Mouse (Mus musculus): ENCODE measurements around the gene Usp46. TPM values are rescaled to one million over a fixed set of nuclear protein-coding genes. Genes with fewer than 3 reads are reported as not detected.

Usp46 gene
- total RNA-seq, 1 experiment: 13.8 TPM

DNA sequence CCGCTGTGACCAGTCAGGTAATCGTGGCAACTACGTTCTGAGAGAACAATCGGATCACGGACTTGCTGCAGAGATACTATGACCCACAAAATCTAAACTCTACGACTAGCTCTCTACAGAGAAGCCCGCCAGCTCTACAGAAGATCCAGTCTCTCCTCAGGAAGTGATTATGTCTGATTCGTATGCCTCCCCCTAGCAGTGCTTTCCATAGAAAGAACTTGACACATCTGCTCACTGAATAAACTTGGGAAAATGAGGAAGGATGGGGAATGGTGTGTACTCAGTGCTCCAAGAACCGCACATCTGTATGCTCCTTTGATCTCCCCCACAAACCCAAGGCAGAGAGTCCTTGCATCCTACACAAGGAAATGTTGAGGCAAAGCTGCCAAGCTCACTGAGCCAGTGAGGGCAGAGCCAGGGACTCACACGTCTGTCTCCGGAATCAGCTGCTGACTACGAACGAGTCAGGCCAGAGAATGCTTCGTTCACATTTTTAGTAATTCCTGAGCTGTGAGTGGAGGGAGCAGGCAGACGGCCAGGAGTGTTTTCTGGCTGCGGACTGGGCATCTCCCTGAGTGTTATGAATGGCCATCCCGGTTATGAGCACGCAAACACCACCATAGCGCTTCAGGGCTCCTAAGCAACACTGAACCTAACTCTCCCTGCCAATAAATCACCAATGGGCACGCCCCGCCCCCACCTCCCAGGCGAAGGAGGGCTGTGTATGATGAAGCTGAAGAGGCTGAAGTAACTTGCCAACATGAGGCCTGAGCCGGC is 16.6 kb downstream of the Usp46 start:
- H3K36me3 ChIP-seq (ENCODE audit: control insufficient read depth, insufficient read depth, low read length, poor library complexity, severe bottlenecking): no peaks in the 10 kb centered on the region
- H3K4me1 ChIP-seq (ENCODE audit: control insufficient read depth in 2 of 2, insufficient read depth in 2 of 2, low read length in 2 of 2, poor library complexity in 1 of 2): peaks cover 0 to 13% of the 10 kb centered on the region in 2 experiments; a peak in 2 of 4 replicates
- in situ Hi-C loops (cut with MboI; ENCODE audit: low sequenced_read_pairs in 2 of 2, unreplicated experiment in 2 of 2): no loop called here

GRCm38 (mm10) chr5:74050903-74051302 is 17.3 kb downstream of the Usp46 start:
- Histone ChIP-seq H3K36me3 (ENCODE audit: control insufficient read depth, insufficient read depth, low read length, poor library complexity, severe bottlenecking) (no peaks in the 10 kb centered on the region), H3K9ac (ENCODE audit: insufficient read depth, low read depth, low read length, poor library complexity, severe bottlenecking) (no peak overlapping the region), H3K9me3 (ENCODE audit: control insufficient read depth, insufficient read depth, low read depth, low read length) (no peaks in the 10 kb centered on the region), H3K4me1 (ENCODE audit: control insufficient read depth in 2 of 2, insufficient read depth in 2 of 2, low read length in 2 of 2, poor library complexity in 1 of 2) (peaks cover 0 to 13% of the 10 kb centered on the region in 2 experiments; a peak in 2 of 4 replicates), H3K4me3 (ENCODE audit: insufficient read depth in 1 of 2, low read depth in 1 of 2, low read length in 2 of 2, poor library complexity in 1 of 2, severe bottlenecking in 1 of 2) (no peak overlapping the region), H3K27ac (ENCODE audit: insufficient read depth, low read depth, low read length, poor library complexity, severe bottlenecking) (no peak overlapping the region)
- in situ Hi-C loops (cut with MboI; ENCODE audit: low sequenced_read_pairs in 2 of 2, unreplicated experiment in 2 of 2): no loop called here
- peak; percentile 69 for DNase-seq (ENCODE audit: low read depth, low spot score)
- TF ChIP-seq CHD2 (IDR thresholded peaks at IDR 0.05; ENCODE audit: low read depth, low read length) (no peak), ZC3H11A (IDR thresholded peaks at IDR 0.05; ENCODE audit: borderline replicate concordance, low read depth, low read length) (no peak), MAFK (IDR thresholded peaks at IDR 0.05; ENCODE audit: insufficient read depth, low read depth, low read length) (no peak), ZNF384 (IDR thresholded peaks at IDR 0.05; ENCODE audit: low read depth, low read length) (no peak), HCFC1 (IDR thresholded peaks at IDR 0.05; ENCODE audit: borderline replicate concordance, insufficient read depth, low read length) (no peak)

More for the DNA sequence above, 16.6 kb downstream of the Usp46 start:
- no peaks in the 10 kb centered on the region for H3K9me3 ChIP-seq (ENCODE audit: control insufficient read depth, insufficient read depth, low read depth, low read length)
- no peak for TF ChIP-seq CHD2 (IDR thresholded peaks at IDR 0.05; ENCODE audit: low read depth, low read length)
- TF ChIP-seq HCFC1 (IDR thresholded peaks at IDR 0.05; ENCODE audit: borderline replicate concordance, insufficient read depth, low read length): no peak
- TF ChIP-seq ZC3H11A (IDR thresholded peaks at IDR 0.05; ENCODE audit: borderline replicate concordance, low read depth, low read length): no peak
- H3K27ac ChIP-seq (ENCODE audit: insufficient read depth, low read depth, low read length, poor library complexity, severe bottlenecking): no peak overlapping the region
- no peak for DNase-seq (ENCODE audit: low read depth, low spot score)
- H3K9ac ChIP-seq (ENCODE audit: insufficient read depth, low read depth, low read length, poor library complexity, severe bottlenecking): no peak overlapping the region
- H3K4me3 ChIP-seq (ENCODE audit: insufficient read depth in 1 of 2, low read depth in 1 of 2, low read length in 2 of 2, poor library complexity in 1 of 2, severe bottlenecking in 1 of 2): no peak overlapping the region

- TF ChIP-seq CHD2 (IDR thresholded peaks at IDR 0.05; ENCODE audit: low read depth, low read length) (no peak), MAFK (IDR thresholded peaks at IDR 0.05; ENCODE audit: insufficient read depth, low read depth, low read length) (no peak), HCFC1 (IDR thresholded peaks at IDR 0.05; ENCODE audit: borderline replicate concordance, insufficient read depth, low read length) (no peak), ZC3H11A (IDR thresholded peaks at IDR 0.05; ENCODE audit: borderline replicate concordance, low read depth, low read length) (no peak), ZNF384 (IDR thresholded peaks at IDR 0.05; ENCODE audit: low read depth, low read length) (no peak)
- H3K36me3 ChIP-seq (ENCODE audit: control insufficient read depth, insufficient read depth, low read length, poor library complexity, severe bottlenecking): no peaks in the 10 kb centered on the region
- no peak for DNase-seq (ENCODE audit: low read depth, low spot score)
- peaks cover 0 to 13% of the 10 kb centered on the region in 2 experiments; a peak in 2 of 4 replicates for H3K4me1 ChIP-seq (ENCODE audit: control insufficient read depth in 2 of 2, insufficient read depth in 2 of 2, low read length in 2 of 2, poor library complexity in 1 of 2)
- in situ Hi-C loops (cut with MboI; ENCODE audit: low sequenced_read_pairs in 2 of 2, unreplicated experiment in 2 of 2): no loop called here
- no peak overlapping the region for H3K27ac ChIP-seq (ENCODE audit: insufficient read depth, low read depth, low read length, poor library complexity, severe bottlenecking)
- H3K9ac ChIP-seq (ENCODE audit: insufficient read depth, low read depth, low read length, poor library complexity, severe bottlenecking): peak overlapping the region; percentile 40; the same call in 1 of the 2 replicates
- peak overlapping the region in 1 of 2 experiments; percentile 9; a peak in 1 of 4 replicates for H3K4me3 ChIP-seq (ENCODE audit: insufficient read depth in 1 of 2, low read depth in 1 of 2, low read length in 2 of 2, poor library complexity in 1 of 2, severe bottlenecking in 1 of 2)
- H3K9me3 ChIP-seq (ENCODE audit: control insufficient read depth, insufficient read depth, low read depth, low read length): no peaks in the 10 kb centered on the region
Measured at GRCm38 (mm10) chr5:74048846-74049495, 19.3 kb downstream of the Usp46 start.

GRCm38 (mm10) chr5:74044591-74044990 is 23.6 kb downstream of the Usp46 start:
- in situ Hi-C loops (cut with MboI; ENCODE audit: low sequenced_read_pairs in 2 of 2, unreplicated experiment in 2 of 2): no loop called here
- Histone ChIP-seq H3K4me3 (ENCODE audit: insufficient read depth in 1 of 2, low read depth in 1 of 2, low read length in 2 of 2, poor library complexity in 1 of 2, severe bottlenecking in 1 of 2) (no peak overlapping the region), H3K27ac (ENCODE audit: insufficient read depth, low read depth, low read length, poor library complexity, severe bottlenecking) (no peak overlapping the region), H3K4me1 (ENCODE audit: control insufficient read depth in 2 of 2, insufficient read depth in 2 of 2, low read length in 2 of 2, poor library complexity in 1 of 2) (peaks cover 0 to 2% of the 10 kb centered on the region in 2 experiments; a peak in 1 of 4 replicates), H3K36me3 (ENCODE audit: control insufficient read depth, insufficient read depth, low read length, poor library complexity, severe bottlenecking) (no peaks in the 10 kb centered on the region), H3K9ac (ENCODE audit: insufficient read depth, low read depth, low read length, poor library complexity, severe bottlenecking) (no peak overlapping the region), H3K9me3 (ENCODE audit: control insufficient read depth, insufficient read depth, low read depth, low read length) (no peaks in the 10 kb centered on the region)
- TF ChIP-seq HCFC1 (IDR thresholded peaks at IDR 0.05; ENCODE audit: borderline replicate concordance, insufficient read depth, low read length) (no peak), ZC3H11A (IDR thresholded peaks at IDR 0.05; ENCODE audit: borderline replicate concordance, low read depth, low read length) (no peak), CHD2 (IDR thresholded peaks at IDR 0.05; ENCODE audit: low read depth, low read length) (no peak), MAFK (IDR thresholded peaks at IDR 0.05; ENCODE audit: insufficient read depth, low read depth, low read length) (no peak), ZNF384 (IDR thresholded peaks at IDR 0.05; ENCODE audit: low read depth, low read length) (no peak)
- no peak for DNase-seq (ENCODE audit: low read depth, low spot score)
